Mouse (Mus musculus): Measurements from ENCODE around the gene Olfr952.

The Olfr952 gene

DNA sequence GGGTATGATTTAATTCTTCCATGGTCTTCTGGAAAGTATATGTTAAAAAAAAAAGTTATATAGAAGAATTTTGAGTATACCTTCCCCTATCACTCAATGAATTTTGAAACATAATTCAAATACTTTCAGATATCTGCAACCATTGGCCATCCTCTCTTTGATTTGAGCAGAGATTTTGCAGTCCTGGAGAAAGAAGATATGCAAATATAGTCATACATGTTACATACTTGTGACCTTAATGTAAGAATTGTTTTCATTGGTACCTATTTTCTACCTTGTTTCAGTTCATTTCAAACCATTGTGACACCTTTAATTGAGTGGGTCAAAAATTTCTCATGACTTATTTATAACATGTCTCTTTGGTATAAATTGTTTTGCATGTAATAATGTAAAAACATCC is at the start of gene Olfr952:
Gene Olfr952, minus strand, starts transcription at position 101 of the 400 bp plus-strand sequence.
- no peak for DNase-seq

DNA sequence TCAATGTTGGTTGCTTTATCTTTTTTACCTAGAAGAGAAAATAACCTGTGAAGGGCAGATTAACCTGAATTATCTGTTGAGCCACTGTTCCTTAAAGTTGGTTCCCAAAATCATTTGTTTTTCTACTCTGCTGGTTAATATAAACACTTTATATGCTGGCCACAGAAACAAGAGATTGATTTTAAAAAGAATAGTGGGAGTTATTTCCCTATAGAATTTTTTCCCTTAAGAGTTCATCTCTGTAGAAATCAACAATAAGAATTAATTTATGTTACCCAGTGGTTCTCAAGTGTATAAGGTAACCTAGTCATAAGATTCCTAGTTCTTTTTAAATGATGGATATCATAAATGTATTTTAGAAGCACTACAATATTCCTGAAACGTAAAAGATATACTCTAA is 44.9 kb upstream of the Olfr952 start, which contains the start of gene Olfr955:
Gene Olfr955, minus strand, starts transcription at position 101 of the 400 bp plus-strand sequence.
- no peak for DNase-seq

DNA sequence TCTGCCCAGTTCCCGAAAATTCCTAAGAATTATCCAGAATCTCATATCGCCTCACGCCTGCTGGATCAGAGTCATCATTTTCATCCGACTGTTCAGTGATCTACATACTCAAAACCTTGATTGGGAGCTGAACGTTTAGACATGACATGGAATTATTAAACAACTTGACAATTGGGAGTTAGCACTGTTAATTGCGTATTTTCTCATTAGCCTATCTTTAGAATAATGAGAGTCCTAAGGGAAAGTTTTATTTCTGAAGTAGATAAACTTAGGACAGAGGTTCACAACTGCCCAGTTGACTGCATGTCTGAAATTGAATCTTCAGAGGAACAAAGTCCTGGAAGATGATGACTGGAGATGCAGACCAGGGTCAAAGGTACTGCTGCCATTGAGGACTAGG is 29.5 kb upstream of the Olfr952 start, which contains the start of gene Olfr954:
Gene Olfr954, plus strand, starts transcription at position 301 of the 400 bp plus-strand sequence.
- DNase-seq: no peak

DNA sequence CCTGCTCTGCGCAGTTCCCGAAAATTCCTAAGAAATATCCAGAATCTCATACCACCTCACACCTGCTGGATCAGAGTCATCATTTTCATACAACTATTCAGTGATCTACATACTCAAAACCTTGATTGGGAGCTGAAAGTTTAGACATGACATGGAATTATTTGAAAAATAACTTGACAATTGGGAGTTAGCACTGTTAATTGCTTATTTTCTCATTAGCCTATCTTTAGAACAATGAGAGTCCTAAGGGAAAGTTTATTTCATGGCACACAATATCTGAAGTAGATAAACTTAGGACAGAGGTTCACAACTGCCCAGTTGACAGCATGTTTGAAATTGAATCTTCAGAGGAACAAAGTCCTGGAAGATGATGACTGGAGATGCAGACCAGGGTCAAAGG is 39.8 kb downstream of the Olfr952 start, which contains the start of gene Olfr951:
Gene Olfr951, plus strand, starts transcription at position 301 of the 400 bp plus-strand sequence.
- DNase-seq: no peak

Measured in kidney, postnatal 36 days (tissue).